Mouse (Mus musculus) kidney, adult 2 months (tissue): ENCODE data around the gene Vgll2. TPM values are rescaled to one million over a fixed set of nuclear protein-coding genes. Genes with fewer than 3 reads are reported as not detected.

ENCODE experiments used
- DNase-seq: peaks from one replicate; pipeline ENCODE4 v3.0.0; 2021
- H3K27ac ChIP-seq: fragments of 200-500 bp; 2 replicates; pipeline ENCODE4 v1.5.1; 2012; ENCODE audit warnings: low read depth, low read length, control low read depth, inconsistent platforms; ENCODE audit not compliant: insufficient read depth
- H3K27me3 ChIP-seq: fragments of 200-500 bp; replicated peaks from 2 replicates; pipeline ENCODE4 v1.6.1; 2012; ENCODE audit warnings: mild to moderate bottlenecking, moderate library complexity, low read length, inconsistent platforms; ENCODE audit not compliant: control insufficient read depth, insufficient read depth
- H3K36me3 ChIP-seq: fragments of 200-500 bp; 2 replicates; pipeline ENCODE4 v1.6.1; 2012; ENCODE audit warnings: mild to moderate bottlenecking, moderate library complexity, low read length, inconsistent platforms; ENCODE audit not compliant: control insufficient read depth, insufficient read depth
- H3K4me1 ChIP-seq: fragments of 200-500 bp; 2 replicates; pipeline ENCODE4 v1.6.1; 2011; ENCODE audit warnings: low read length; ENCODE audit not compliant: control insufficient read depth, insufficient read depth
- H3K4me3 ChIP-seq: fragments of 200-500 bp; 2 replicates; pipeline ENCODE4 v1.5.1; 2011; ENCODE audit warnings: mild to moderate bottlenecking, low read depth, low read length, control low read depth; ENCODE audit not compliant: insufficient read depth
- CTCF ChIP-seq: fragments of 200-500 bp; conservative IDR thresholded peaks from 2 replicates; pipeline ENCODE4 v1.5.1; 2011; ENCODE audit warnings: low read depth, mild to moderate bottlenecking, control low read depth, low read length, moderate library complexity, mixed read lengths; ENCODE audit not compliant: insufficient read depth, insufficient read length
- POLR2A ChIP-seq: fragments of 200-500 bp; IDR thresholded peaks from one replicate; pipeline ENCODE4 v1.6.1; 2011; ENCODE audit warnings: low read depth, low read length, control low read depth
- WGBS: fragments of 180-500 bp; shearing (Covaris S2); methylation state at CpG from one replicate; pipeline ENCODE4 v1.1.7; 2018; 5-methylcytosine and 5-hydroxymethylcytosine counted together
- polyA plus RNA-seq: library from polyadenylated mRNA; depleted of rRNA; stranded (reverse); fragments of >200 nt; gene quantifications from 2 replicates; pipeline ENCODE4 v1.2.3, GENCODE M21; 2012

The Vgll2 gene
- polyA plus RNA-seq, 1 experiment = 1.8 TPM

DNA sequence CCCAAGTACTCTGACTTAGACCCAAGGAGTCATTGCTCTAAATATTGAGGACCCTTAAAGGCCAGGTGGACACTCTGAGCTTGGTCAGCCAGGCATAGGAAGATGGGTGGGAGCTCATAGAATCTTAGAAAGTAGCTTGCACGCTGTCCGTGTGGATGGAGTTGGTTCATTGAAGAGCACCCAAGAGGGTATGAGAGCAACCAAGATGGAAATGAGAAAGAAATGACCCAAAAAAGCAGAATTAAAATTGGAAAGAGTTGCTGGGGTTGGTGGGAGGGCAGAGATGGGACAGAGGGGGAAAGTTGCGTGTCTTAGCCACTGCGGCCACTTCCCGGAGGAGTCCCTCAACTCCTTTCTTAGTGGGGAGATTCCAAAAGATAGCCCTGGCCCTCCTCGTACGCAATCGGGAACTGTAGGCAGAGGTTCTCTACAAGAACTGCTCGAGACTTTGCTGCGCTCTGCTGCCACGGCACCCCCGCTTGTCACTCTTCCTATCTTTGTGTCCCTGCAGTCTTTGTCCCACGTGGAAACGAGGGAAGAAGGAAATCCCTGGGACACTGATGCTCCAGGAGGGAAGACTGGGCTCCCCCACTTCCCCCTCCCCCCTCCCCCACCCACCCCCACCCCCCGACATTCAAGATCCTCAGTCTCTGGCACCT, 437 bp upstream of the Vgll2 start:
- Histone ChIP-seq H3K36me3 (no peaks in the 10 kb centered on the region), H3K4me3 (no peak overlapping the region), H3K27ac (no peak overlapping the region), H3K4me1 (no peaks in the 10 kb centered on the region), H3K27me3 (peaks cover 7% of the 10 kb centered on the region)
- 1% methylated on average over 15 of the region's 15 CpGs for WGBS
- no peak for DNase-seq
- TF ChIP-seq CTCF = no peak
- TF ChIP-seq POLR2A = no peak

DNA sequence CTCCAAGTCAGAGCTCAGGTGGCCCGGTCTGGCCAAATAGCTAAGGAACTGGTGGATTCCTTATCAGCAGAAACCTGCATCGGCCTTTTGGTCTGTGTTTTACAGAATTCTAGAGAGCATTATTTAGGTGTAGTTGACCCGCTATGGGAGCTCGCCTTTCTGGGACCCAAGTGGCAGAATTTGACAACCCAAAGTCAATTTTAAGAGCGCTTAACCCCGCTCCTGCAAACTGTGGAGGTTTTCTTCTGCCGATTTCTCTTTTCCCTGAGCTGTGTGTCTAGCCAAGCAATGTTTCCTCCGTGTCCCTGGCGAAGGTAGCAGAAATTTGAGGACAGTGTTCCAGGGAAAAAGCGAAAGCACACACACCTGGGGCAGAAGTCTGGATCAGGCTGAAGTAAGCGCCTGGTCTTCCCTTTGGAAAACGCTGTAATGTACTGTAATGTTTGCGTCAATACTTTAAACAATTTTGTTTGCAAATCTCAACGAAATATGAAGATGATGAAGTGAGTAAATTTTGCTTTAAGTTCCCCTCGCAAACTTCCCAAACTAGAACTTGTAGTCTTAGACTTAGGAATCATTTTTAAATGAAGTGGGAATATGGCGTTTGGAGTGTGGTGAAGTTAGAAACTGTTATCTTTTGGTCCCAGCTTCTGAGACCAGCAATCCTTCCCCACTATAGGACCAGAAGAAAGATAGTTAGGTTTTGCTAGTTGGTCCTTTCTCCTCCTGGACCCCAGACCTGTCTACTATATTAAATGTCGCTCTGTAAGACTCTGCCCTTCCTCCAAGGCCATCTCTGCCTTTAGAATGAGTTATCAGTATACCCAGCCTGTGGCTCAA, 1.1 kb downstream of the Vgll2 start:
- Histone ChIP-seq H3K27ac (no peak overlapping the region), H3K4me1 (no peaks in the 10 kb centered on the region), H3K27me3 (peaks cover 7% of the 10 kb centered on the region), H3K4me3 (no peak overlapping the region), H3K36me3 (no peaks in the 10 kb centered on the region)
- no peak for DNase-seq
- 6% methylated on average over 17 of the region's 17 CpGs for WGBS
- no peak for TF ChIP-seq POLR2A
- no peak for TF ChIP-seq CTCF

DNA sequence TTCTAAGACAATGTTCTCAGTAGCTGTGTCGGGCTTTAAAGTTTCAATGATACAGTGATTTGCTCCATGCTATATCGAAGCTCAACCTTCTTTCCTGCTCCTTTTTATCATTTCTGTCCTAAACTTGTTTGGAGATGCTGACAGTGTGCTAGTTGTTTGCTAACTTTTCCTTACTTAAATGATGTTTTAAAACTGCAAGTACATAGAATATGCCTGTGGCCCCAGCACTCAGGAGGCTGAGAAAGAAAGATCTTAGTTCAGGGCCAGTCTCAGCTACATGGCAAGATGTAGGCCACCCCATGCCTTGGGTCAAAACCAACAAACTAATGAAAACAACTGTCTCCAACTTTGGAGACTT, 1.7 kb downstream of the Vgll2 start:
- 24% methylated on average over 2 of the region's 2 CpGs for WGBS

DNA sequence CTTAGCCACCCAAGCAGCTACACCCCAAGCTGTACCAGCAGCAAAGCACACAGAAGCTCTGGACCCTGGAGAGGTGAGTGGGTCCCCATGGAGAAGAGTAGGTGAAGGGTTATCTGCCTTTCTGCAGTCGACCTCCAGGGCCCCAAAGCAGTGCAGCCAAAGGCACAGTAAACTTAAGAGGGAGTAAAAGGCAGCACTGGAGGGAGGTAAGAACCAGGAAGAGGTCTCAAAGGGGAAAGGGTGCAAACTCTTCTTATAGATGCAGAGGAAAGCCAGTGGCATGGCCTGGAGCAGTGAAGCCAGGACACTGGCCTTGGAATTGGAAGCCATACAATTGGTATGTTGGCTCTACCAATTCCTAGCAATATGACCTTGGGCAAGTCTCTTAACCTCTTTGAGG, 3.0 kb downstream of the Vgll2 start:
- Histone ChIP-seq H3K27ac (no peak overlapping the region), H3K36me3 (no peaks in the 10 kb centered on the region), H3K4me3 (no peak overlapping the region), H3K4me1 (no peaks in the 10 kb centered on the region), H3K27me3 (peaks cover 7% of the 10 kb centered on the region)
- 0% methylated on average over 1 of the region's 1 CpGs for WGBS
- no peak for DNase-seq
- TF ChIP-seq CTCF (no peak), POLR2A (no peak)

More for the DNA sequence above, 1.7 kb downstream of the Vgll2 start:
- H3K27ac ChIP-seq = no peak overlapping the region
- H3K4me3 ChIP-seq = no peak overlapping the region
- peaks cover 7% of the 10 kb centered on the region for H3K27me3 ChIP-seq
- TF ChIP-seq CTCF (no peak), POLR2A (no peak)
- no peaks in the 10 kb centered on the region for H3K4me1 ChIP-seq
- no peaks in the 10 kb centered on the region for H3K36me3 ChIP-seq
- no peak for DNase-seq

DNA sequence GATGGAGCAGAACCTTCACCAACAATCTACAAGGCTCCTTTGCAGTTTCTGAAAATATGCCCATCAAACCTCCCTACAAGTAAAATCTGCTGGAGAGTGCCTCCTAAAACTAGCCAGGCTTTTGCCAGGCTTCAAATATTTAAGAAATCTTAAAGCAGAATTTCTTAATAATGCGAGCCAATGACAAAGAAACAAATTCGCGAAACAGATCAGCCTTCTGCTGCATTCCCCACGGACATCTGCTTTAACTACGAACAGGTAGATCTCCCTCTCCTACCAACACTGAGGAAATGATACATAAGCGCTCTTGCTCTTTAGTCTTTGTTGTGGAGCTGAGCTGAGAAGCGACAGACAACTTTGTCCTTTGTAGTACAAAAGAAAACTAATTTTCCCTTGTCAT, 3.5 kb downstream of the Vgll2 start:
- DNase-seq = no peak
- 13% methylated on average over 7 of the region's 7 CpGs for WGBS
- Histone ChIP-seq H3K4me3 (no peak overlapping the region), H3K36me3 (no peaks in the 10 kb centered on the region), H3K27ac (no peak overlapping the region), H3K4me1 (no peaks in the 10 kb centered on the region), H3K27me3 (peaks cover 7% of the 10 kb centered on the region)
- TF ChIP-seq CTCF (no peak), POLR2A (no peak)

DNA sequence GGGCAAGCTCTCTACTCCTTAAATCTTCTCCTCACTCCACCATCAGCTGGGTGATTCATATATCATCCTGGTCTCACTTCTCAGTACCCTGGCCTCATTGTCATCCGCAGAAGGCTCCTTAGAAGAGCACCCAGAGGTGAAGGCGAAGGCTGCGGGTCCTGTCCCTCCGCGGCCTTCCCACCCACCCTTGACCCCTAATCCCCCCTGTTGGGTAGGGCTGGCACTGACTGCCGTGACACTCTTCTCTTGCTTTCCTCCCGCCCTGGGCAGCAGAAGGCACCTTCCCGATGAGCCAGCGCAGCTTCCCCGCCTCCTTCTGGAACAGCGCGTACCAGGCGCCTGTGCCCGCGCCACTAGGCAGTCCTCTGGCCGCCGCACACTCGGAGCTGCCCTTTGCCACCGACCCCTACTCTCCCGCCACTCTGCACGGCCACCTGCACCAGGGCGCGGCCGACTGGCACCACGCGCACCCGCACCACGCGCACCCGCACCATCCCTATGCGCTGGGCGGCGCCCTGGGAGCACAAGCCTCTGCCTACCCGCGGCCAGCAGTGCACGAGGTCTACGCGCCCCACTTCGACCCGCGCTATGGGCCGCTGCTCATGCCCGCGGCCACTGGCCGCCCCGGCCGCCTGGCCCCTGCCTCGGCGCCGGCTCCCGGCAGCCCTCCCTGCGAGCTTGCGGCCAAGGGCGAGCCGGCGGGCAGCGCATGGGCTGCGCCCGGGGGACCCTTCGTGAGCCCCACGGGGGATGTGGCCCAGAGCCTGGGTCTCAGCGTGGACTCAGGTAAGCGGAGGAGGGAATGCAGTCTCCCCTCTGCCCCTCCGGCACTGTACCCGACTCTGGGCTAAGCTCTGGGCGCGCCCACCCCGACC, 5.1 kb downstream of the Vgll2 start:
- Histone ChIP-seq H3K4me1 (no peaks in the 10 kb centered on the region), H3K27ac (no peak overlapping the region), H3K27me3 (peaks cover 7% of the 10 kb centered on the region), H3K36me3 (no peaks in the 10 kb centered on the region), H3K4me3 (no peak overlapping the region)
- no peak for DNase-seq
- WGBS = 2% methylated on average over 67 of the region's 68 CpGs
- TF ChIP-seq POLR2A = no peak
- TF ChIP-seq CTCF = no peak
